Mouse (Mus musculus) embryonic facial prominence, embryonic 15.5 days (tissue): ENCODE data around the gene Polr3c. TPM values are rescaled to one million over a fixed set of nuclear protein-coding genes. Genes with fewer than 3 reads are reported as not detected.
A peak's percentile ranks its signal among the peaks of the same experiment; 100 is the strongest.
"Not testable (repeated sequence)": the region's sequence is repeated elsewhere in the genome, so short reads cannot be mapped to it uniquely, and the experiment has no call there.

Experiments used
- ATAC-seq: fragments of 200-750 bp; cut with Nextera tagmentation; 2 replicates; pipeline ENCODE4 v1.8.0; 2017; ENCODE audit warnings: low read depth, moderate TSS enrichment; ENCODE audit not compliant: insufficient number of reproducible peaks, low FRiP score, low TSS enrichment
- H3K27ac ChIP-seq: fragments of 300-500 bp; sonication (generic); replicated peaks from 2 replicates; pipeline ENCODE4 v1.5.1; 2015; ENCODE audit warnings: mild to moderate bottlenecking, inconsistent platforms
- H3K27me3 ChIP-seq: fragments of 300-500 bp; sonication (generic); 2 replicates; pipeline ENCODE4 v1.6.1; 2015; ENCODE audit warnings: inconsistent platforms
- H3K36me3 ChIP-seq: fragments of 300-500 bp; sonication (generic); 2 replicates; pipeline ENCODE4 v1.6.1; 2015; ENCODE audit warnings: mild to moderate bottlenecking, inconsistent platforms
- H3K4me1 ChIP-seq: fragments of 300-500 bp; sonication (generic); 2 replicates; pipeline ENCODE4 v1.6.1; 2015; ENCODE audit warnings: inconsistent platforms
- H3K4me2 ChIP-seq: fragments of 300-500 bp; sonication (generic); replicated peaks from 2 replicates; pipeline ENCODE4 v1.6.1; 2015; ENCODE audit warnings: mild to moderate bottlenecking, inconsistent platforms
- H3K4me3 ChIP-seq: fragments of 300-500 bp; sonication (generic); replicated peaks from 2 replicates; pipeline ENCODE4 v1.5.1; 2015; ENCODE audit warnings: mild to moderate bottlenecking, inconsistent platforms
- H3K9ac ChIP-seq: fragments of 300-500 bp; sonication (generic); 2 replicates; pipeline ENCODE4 v1.6.1; 2015; ENCODE audit warnings: inconsistent platforms
- H3K9me3 ChIP-seq: fragments of 300-500 bp; sonication (generic); replicated peaks from 2 replicates; pipeline ENCODE4 v1.6.1; 2016; ENCODE audit warnings: inconsistent platforms
- WGBS: fragments of 180-500 bp; shearing (Covaris S2); methylation state at CpG from one replicate; pipeline ENCODE4 v1.1.7; 2015; 5-methylcytosine and 5-hydroxymethylcytosine counted together
- polyA plus RNA-seq: library from polyadenylated mRNA; unstranded; fragments of >200 nt; fragmentation: Nextera tagmentation; extraction: Ambion mirVana; gene quantifications from 2 replicates; pipeline ENCODE4 v1.2.1, GENCODE M21; 2015

The Polr3c gene
- polyA plus RNA-seq = 32.3 and 32.8 TPM in 2 replicates

- Histone ChIP-seq H3K27me3 (no peaks in the 10 kb centered on the region), H3K36me3 (peaks cover 22% of the 10 kb centered on the region), H3K4me3 (peak within 1 kb of the TSS; percentile 93), H3K4me1 (peaks cover 16% of the 10 kb centered on the region), H3K27ac (peak within 1 kb of the TSS; percentile 94), H3K4me2 (peak within 1 kb of the TSS; percentile 61), H3K9ac (peak within 1 kb of the TSS; percentile 73), H3K9me3 (no peaks in the 10 kb centered on the region)
- peak; percentile 97 for ATAC-seq
- 0% methylated on average over 52 of the region's 52 CpGs for WGBS
Measured at GRCm38 (mm10) chr3:96727343-96727827, at the start of gene Polr3c, which contains the start of gene Rnf115. Gene Polr3c, minus strand, starts transcription at chr3:96727628. Gene Rnf115, plus strand, starts transcription at chr3:96727664.

- Histone ChIP-seq H3K9me3 (no peaks in the 10 kb centered on the region), H3K27ac (no peak overlapping the region), H3K27me3 (no peaks in the 10 kb centered on the region), H3K4me2 (no peak overlapping the region), H3K36me3 (0 out of 2 replicates have a peak, but pooled peaks cover 7% of the 10 kb centered on the region), H3K4me1 (no peaks in the 10 kb centered on the region), H3K9ac (no peak overlapping the region), H3K4me3 (no peak overlapping the region)
- no peak for ATAC-seq
- 84% methylated on average over 3 of the region's 3 CpGs for WGBS
Measured at GRCm38 (mm10) chr3:96777120-96777519, 49.7 kb upstream of the Polr3c start.

GRCm38 (mm10) chr3:96772949-96773348, 45.5 kb upstream of the Polr3c start:
- 31% methylated on average over 1 of the region's 1 CpGs for WGBS
- Histone ChIP-seq H3K4me1 (no peaks in the 10 kb centered on the region), H3K36me3 (0 out of 2 replicates have a peak, but pooled peaks cover 7% of the 10 kb centered on the region), H3K27ac (no peak overlapping the region), H3K9ac (no peak overlapping the region), H3K4me3 (no peak overlapping the region), H3K9me3 (no peaks in the 10 kb centered on the region), H3K27me3 (no peaks in the 10 kb centered on the region), H3K4me2 (no peak overlapping the region)
- no peak for ATAC-seq

- no peak overlapping the region for H3K4me2 ChIP-seq
- no peaks in the 10 kb centered on the region for H3K9me3 ChIP-seq
- H3K4me1 ChIP-seq = no peaks in the 10 kb centered on the region
- H3K27ac ChIP-seq = no peak overlapping the region
- H3K4me3 ChIP-seq = no peak overlapping the region
- no peak overlapping the region for H3K9ac ChIP-seq
- 80% methylated on average over 5 of the region's 5 CpGs for WGBS
- no peak for ATAC-seq
- H3K36me3 ChIP-seq = no peaks in the 10 kb centered on the region
- no peaks in the 10 kb centered on the region for H3K27me3 ChIP-seq
Measured at GRCm38 (mm10) chr3:96769971-96770370, 42.5 kb upstream of the Polr3c start.

- Histone ChIP-seq H3K4me1 (no peaks in the 10 kb centered on the region), H3K9me3 (no peaks in the 10 kb centered on the region), H3K36me3 (no peaks in the 10 kb centered on the region), H3K4me3 (no peak overlapping the region), H3K27me3 (no peaks in the 10 kb centered on the region), H3K4me2 (no peak overlapping the region), H3K9ac (no peak overlapping the region), H3K27ac (no peak overlapping the region)
- no peak for ATAC-seq
- 85% methylated on average over 1 of the region's 1 CpGs for WGBS
Measured at GRCm38 (mm10) chr3:96764528-96764927, 37.1 kb upstream of the Polr3c start.

- Histone ChIP-seq H3K9ac (no peak overlapping the region), H3K4me2 (no peak overlapping the region), H3K36me3 (no peaks in the 10 kb centered on the region), H3K4me3 (no peak overlapping the region), H3K9me3 (no peaks in the 10 kb centered on the region), H3K4me1 (no peaks in the 10 kb centered on the region), H3K27me3 (no peaks in the 10 kb centered on the region), H3K27ac (no peak overlapping the region)
- WGBS = 91% methylated on average over 4 of the region's 4 CpGs
- ATAC-seq = no peak
Measured at GRCm38 (mm10) chr3:96759695-96760094, 32.3 kb upstream of the Polr3c start.

GRCm38 (mm10) chr3:96757691-96758090, 30.3 kb upstream of the Polr3c start:
- H3K9ac ChIP-seq = no peak overlapping the region
- no peaks in the 10 kb centered on the region for H3K27me3 ChIP-seq
- ATAC-seq = no peak
- no peak overlapping the region for H3K4me3 ChIP-seq
- WGBS = 78% methylated on average over 7 of the region's 7 CpGs
- no peaks in the 10 kb centered on the region for H3K9me3 ChIP-seq
- H3K36me3 ChIP-seq = no peaks in the 10 kb centered on the region
- no peaks in the 10 kb centered on the region for H3K4me1 ChIP-seq
- no peak overlapping the region for H3K27ac ChIP-seq
- H3K4me2 ChIP-seq = no peak overlapping the region

- 90% methylated on average over 1 of the region's 1 CpGs for WGBS
- no peak overlapping the region for H3K27ac ChIP-seq
- H3K9ac ChIP-seq = no peak overlapping the region
- H3K4me2 ChIP-seq = no peak overlapping the region
- H3K27me3 ChIP-seq = no peaks in the 10 kb centered on the region
- no peaks in the 10 kb centered on the region for H3K4me1 ChIP-seq
- H3K36me3 ChIP-seq = no peaks in the 10 kb centered on the region
- no peak for ATAC-seq
- H3K4me3 ChIP-seq = no peak overlapping the region
- no peaks in the 10 kb centered on the region for H3K9me3 ChIP-seq
Measured at GRCm38 (mm10) chr3:96755935-96756334, 28.5 kb upstream of the Polr3c start.

- Histone ChIP-seq H3K4me2 (no peak overlapping the region), H3K9me3 (no peaks in the 10 kb centered on the region), H3K4me3 (no peak overlapping the region), H3K4me1 (no peaks in the 10 kb centered on the region), H3K27me3 (no peaks in the 10 kb centered on the region), H3K9ac (no peak overlapping the region), H3K36me3 (no peaks in the 10 kb centered on the region), H3K27ac (no peak overlapping the region)
- ATAC-seq = no peak
- 40% methylated on average over 1 of the region's 1 CpGs for WGBS
Measured at GRCm38 (mm10) chr3:96746829-96747228, 19.4 kb upstream of the Polr3c start.

- no peak overlapping the region for H3K4me2 ChIP-seq
- H3K27me3 ChIP-seq = no peaks in the 10 kb centered on the region
- whole genome bisulfite sequencing = 84% methylated on average over 3 of the region's 3 CpGs
- H3K4me1 ChIP-seq = no peaks in the 10 kb centered on the region
- H3K9me3 ChIP-seq = no peaks in the 10 kb centered on the region
- no peak overlapping the region for H3K9ac ChIP-seq
- H3K4me3 ChIP-seq = no peak overlapping the region
- ATAC-seq = no peak
- H3K27ac ChIP-seq = no peak overlapping the region
- H3K36me3 ChIP-seq = no peaks in the 10 kb centered on the region
Measured at GRCm38 (mm10) chr3:96744348-96744747, 16.9 kb upstream of the Polr3c start.

- not testable (repeated sequence) for H3K4me3 ChIP-seq, H3K27ac ChIP-seq, H3K4me1 ChIP-seq, H3K36me3 ChIP-seq, H3K4me2 ChIP-seq, H3K9me3 ChIP-seq, ATAC-seq, H3K27me3 ChIP-seq, H3K9ac ChIP-seq
Measured at GRCm38 (mm10) chr3:96740279-96740678, 12.9 kb upstream of the Polr3c start.

- WGBS = 91% methylated on average over 1 of the region's 1 CpGs
- no peaks in the 10 kb centered on the region for H3K36me3 ChIP-seq
Measured at GRCm38 (mm10) chr3:96737995-96738394, 10.6 kb upstream of the Polr3c start.

More at GRCm38 (mm10) chr3:96737995-96738394, 10.6 kb upstream of the Polr3c start:
- no peaks in the 10 kb centered on the region for H3K9me3 ChIP-seq
- H3K9ac ChIP-seq = no peak overlapping the region
- ATAC-seq = no peak
- H3K27ac ChIP-seq = no peak overlapping the region
- H3K4me2 ChIP-seq = no peak overlapping the region
- H3K4me1 ChIP-seq = no peaks in the 10 kb centered on the region
- H3K27me3 ChIP-seq = no peaks in the 10 kb centered on the region
- no peak overlapping the region for H3K4me3 ChIP-seq
